Mouse (Mus musculus) kidney, adult 2 months (tissue): ENCODE data around the gene Dido1.

Source experiments
- CTCF ChIP-seq: fragments of 200-500 bp; conservative IDR thresholded peaks from 2 replicates; pipeline ENCODE4 v1.5.1; 2011; ENCODE audit warnings: low read depth, mild to moderate bottlenecking, control low read depth, low read length, moderate library complexity, mixed read lengths; ENCODE audit not compliant: insufficient read depth, insufficient read length
- POLR2A ChIP-seq: fragments of 200-500 bp; IDR thresholded peaks from one replicate; pipeline ENCODE4 v1.6.1; 2011; ENCODE audit warnings: low read depth, low read length, control low read depth

GRCm38 (mm10) chr2:180703645-180704359 lies 6.0 kb downstream of the Dido1 start:
- TF ChIP-seq CTCF, result no peak
- no peak for TF ChIP-seq POLR2A
